Mouse (Mus musculus) heart, adult 8-10 months (tissue): ENCODE results near the gene Gpt2. TPM values are rescaled to one million over a fixed set of nuclear protein-coding genes. Genes with fewer than 3 reads are reported as not detected.

Experiments
- total RNA-seq, 4 experiments: library from RNA; stranded (reverse); gene quantifications; 2 replicates each; pipeline ENCODE4 v1.2.4; 2022

Gpt2 gene
- total RNA-seq, 4 experiments from 2014 or later = 28.6 to 35.9 (median 32.9) TPM

Other genes with a start within 250 kb of the Gpt2 start
- gene Orc6, start 192.9 kb upstream of the Gpt2 start, total RNA-seq = 1 to 10 TPM; 5.0 to 7.0 (median 5.3) TPM
- gene Vps35, start 192.8 kb upstream of the Gpt2 start, total RNA-seq = 10 to 100 TPM; 66.9 to 68.9 (median 67.8) TPM
- 100 to 1,000 TPM; 470 to 539 (median 495) TPM for gene Mylk3, start 106.2 kb upstream of the Gpt2 start, total RNA-seq
- gene 4921524J17Rik, start 59.7 kb upstream of the Gpt2 start, total RNA-seq = 10 to 100 TPM; 13.9 to 17.5 (median 16.3) TPM
- 100 to 1,000 TPM; 222 to 298 (median 267) TPM for gene Dnaja2, start 62.8 kb downstream of the Gpt2 start, total RNA-seq
- 1 to 10 TPM in 3 of 4 experiments, under 1 TPM in 1; 0.65 to 1.3 (median 1.1) TPM for gene Neto2, start 208.3 kb downstream of the Gpt2 start, total RNA-seq